Mouse (Mus musculus) right cerebral cortex, postnatal 4 days (tissue): ENCODE results near the gene Cdhr4.

Experiments used
- DNase-seq: peaks from one replicate; pipeline ENCODE4 v3.0.0-alpha.2; 2022

The Cdhr4 gene

DNA sequence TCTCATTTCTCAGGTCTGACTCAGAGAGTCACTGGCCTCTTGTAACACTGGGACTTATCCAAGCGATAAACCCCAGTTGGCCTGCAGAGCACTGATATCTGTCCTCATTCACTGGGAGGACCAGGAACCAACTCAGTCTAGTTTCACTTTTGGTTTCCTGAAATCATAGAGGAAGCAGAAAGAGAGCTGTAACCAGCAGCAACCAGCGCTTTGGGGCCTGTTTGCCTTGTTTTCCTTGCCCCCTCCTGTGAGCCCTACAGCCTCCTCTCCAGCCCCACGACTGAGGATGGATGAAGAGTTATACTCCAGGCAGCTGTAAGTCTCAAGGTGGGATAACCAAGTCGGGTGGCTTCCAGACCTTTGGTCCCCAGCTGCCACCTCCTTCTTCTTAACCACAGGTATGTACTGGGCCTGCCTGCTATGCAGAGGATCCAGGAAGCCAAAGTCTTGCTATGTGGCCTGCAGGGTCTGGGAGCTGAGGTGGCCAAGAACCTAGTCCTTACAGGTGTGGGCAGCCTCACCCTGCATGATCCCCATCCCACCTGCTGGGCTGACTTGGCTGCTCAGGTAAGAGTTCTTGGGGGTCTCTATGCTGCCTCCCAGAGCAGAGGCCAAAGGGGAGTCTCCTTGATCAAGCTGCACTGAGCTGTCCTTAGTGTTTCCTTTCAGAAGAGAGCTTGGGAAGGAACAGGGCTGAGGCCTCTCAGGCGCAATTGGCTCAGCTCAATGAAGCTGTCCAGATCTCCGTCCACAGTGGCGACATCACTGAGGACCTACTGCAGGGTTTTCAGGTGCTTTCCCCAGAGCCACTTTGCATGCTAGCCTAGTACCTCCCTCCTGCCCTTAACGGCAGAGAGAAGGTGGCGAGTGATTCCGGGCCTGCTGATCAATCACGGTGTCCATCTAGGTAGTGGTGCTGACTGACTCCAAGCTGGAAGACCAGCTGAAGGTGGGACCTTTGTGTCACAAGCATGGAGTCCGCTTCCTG is 16.6 kb upstream of the Cdhr4 start, which contains the start of gene Uba7:
Uba7 (plus strand) TSS at position 107 of the 988 bp plus-strand sequence.
- no peak for DNase-seq

DNA sequence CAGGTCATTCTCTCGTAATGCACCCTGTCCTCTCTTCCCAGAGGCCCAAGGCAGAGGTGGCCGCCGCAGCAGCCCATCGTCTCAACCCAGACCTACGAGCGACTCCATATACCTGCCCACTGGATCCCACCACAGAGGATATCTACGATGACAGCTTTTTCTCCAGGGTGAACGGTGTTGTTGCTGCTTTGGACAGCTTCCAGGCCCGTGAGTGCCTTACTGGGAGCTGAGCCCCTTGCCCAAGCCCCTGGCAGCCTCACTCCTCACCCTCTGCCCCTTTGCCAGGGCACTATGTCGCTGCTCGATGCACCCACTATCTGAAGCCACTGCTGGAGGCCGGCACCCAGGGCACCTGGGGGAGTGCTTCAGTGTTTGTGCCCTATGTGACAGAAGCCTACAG is 13.5 kb upstream of the Cdhr4 start:
- DNase-seq = no peak

DNA sequence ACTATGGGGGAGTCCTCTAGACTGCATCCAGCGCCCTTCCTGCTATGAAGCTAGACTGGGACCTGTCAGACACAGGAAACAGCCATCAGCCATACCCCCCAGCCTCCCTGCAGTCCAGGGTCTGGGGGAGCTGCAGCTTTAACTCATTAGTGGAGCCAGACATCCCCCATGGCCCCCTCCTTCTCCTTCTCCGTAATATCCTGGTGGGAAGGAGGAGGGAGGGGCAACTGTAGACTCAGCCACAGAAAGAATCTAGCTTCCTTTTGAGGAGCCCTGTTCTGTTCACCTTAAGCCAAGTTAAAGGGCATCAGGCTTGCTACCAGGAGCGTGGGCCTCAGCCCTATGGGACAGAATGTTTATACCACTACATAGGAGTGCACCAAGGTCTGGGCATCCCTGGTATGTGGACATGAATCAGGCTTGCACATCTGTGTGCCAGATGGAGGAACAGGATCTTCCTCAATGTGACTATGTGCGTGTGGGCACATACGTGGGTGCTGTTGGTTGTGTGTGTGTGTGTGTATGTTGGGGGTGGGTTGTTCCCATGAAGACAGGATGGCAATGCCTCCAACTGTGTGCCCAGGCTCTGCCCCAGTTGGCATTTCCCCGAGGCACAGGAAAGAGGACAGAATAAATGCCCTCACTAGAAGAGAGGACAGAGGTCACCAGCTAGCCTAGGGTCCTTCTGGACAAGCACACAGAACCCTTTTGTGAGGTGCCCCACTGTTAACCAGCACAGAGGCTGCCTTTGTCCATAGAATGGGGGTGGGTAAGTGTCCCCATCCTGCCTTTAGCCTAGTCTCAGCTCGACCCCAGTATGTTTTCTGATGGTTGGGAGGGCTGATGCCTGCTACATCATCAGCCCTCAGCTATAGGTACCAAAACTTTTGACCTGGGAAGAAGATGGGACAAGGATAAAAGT is 10.4 kb upstream of the Cdhr4 start:
- no peak for DNase-seq

DNA sequence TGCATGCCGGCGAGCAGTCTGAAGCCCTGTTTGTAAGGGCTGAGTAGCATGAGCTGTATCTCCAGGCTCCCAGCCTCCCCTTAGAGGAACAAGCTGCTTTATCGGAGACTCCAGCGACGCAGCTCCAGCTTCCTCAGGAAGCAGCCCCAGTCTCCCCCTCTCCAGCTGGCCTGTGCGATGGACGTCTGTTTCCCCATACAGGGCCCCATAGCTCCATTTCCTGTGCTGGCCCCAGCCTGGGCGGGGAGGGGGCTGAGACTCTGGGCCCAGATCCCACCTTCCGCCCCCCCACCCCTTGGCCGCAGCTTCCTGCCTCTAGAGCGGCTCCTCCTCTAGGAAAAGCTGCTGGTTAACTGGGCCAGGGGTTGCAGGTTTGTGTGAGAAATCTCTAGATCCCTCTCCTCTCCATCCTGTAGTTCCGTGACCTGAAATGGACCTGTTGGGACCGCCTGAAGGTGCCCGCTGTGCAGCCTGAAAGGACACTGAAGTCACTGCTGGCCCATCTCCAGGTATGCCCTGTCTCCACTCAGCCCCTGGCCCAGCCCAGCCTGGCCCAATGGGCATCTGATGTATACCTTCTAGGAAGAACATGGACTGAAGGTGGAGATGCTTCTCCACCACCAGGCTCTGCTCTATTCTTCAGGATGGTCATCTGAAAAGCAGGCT is 9.5 kb upstream of the Cdhr4 start, which contains the start of gene Gm20661:
Gm20661 (plus strand) TSS at position 378 of the 666 bp plus-strand sequence.
- DNase-seq = no peak

DNA sequence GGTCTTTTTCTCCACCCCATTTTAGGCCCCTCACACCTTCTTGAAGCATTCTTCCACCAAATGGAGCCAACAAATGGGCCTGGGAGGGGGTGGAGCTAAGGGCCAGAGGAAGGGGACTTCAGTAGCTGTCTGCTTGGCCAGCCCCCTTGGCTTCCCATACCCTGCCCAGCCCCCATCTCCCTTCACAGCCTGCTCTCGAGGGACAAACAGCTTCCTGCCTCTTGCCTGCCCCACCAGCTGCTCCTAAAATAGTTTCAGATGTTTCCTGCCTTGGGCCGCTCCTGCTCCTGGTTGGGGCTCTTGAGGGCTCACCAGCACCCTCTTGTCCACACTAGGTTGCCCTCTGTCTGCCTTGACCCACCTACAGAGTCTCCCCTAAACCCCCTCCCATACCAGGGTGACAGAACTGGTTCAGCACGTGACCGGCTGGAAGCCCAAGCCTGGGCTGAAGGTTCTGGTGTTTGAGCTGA is 8.8 kb upstream of the Cdhr4 start:
- peak; percentile 29 for DNase-seq

DNA sequence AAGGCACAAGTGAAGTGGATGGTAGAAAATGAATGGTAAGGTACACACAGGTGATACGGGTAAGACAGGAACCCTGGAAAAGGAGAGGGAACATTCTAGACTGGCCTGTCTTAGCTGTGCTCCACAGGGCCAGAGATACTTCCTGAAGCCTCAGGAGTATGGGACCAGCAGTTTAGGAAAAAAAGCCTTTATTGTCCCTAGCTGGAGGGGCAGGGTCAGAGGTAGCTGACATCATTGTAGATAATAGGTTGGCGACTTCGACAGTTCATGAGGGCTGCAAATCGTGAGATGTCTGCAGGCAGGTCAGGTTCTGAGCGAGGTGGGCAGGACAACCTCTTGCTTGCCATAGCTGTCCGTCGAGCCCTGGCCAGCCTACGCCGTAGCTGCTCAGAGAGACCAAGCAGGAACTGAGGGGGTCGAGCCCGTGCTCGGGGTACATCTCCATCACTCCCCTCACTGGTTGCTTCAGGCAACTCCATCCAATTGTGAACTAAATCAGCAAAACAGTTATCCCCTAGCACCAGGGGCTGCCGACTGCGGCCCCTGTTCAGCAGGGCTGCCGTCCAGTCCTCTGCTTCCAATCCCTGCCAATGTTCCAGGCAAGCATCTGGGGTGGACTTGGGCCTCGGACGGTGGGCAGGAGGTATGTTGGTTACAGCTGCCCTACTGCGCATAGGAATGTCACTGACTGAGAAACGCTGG is 8.1 kb upstream of the Cdhr4 start:
- DNase-seq = no peak

DNA sequence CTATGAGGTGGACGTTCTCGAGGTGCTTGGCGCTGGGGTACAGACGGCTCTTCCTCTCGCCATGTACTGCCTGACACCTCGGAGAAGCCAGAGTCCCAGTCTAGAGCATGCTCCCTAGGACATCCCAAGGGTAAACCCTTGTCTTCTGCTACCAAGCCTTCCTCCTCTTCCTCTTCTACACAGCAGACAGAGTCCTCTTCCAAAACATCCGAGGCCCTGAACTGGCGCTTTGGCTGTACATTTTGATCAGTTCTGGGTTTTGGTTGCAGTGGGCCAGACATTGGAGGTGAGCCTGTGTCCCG is 7.6 kb upstream of the Cdhr4 start:
- DNase-seq = no peak

DNA sequence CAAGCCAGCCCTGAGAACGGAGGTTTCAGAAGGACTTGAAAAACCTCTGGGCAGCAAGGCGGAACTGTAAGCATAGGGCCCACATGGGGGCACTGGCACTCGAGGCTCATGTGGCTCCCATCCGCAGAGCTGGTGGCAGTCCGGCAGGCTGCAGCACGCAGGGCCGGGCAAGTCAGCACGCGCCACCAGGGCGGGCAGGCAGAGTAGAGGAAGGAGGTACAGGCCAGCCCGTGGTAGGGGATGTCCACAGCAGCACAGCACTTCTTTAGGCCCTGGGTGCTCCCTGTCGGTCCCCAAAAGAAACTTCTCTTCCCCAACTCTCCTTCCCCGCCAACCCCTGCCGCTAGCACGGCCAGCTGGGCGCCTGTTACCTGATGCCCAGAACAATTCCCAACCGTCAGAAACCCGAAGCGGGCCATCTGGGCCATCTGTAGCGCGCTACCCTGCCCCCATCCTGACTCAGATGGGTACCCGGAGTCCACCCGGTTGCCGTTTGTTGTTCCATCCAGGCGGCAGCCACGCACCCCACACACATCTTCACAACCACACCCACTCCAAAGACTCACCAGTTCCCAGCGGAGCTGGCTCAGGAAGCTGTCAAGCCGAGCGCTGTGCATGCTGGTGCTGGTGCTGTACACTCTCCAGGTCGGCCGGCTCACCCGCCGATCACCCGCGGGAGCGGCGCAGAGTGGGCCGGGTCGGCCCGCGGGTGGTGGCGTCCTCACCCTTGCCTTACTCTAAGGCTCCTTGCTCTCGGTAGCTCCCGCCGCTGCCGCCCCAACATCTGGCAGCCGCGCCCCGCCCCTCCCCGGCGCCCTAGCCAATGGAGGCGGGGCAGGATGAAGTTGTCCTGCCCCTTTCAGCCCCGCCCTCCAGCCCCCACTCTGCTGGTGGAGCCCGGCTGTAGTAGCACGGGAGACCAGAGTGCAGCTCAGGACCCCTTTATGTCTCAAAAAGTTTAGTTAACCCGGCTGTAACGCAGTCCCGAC is 6.9 kb upstream of the Cdhr4 start, which contains the start of gene Inka1:
Inka1 (minus strand) TSS at position 749 of the 989 bp plus-strand sequence.
- peak; percentile 70 for DNase-seq

DNA sequence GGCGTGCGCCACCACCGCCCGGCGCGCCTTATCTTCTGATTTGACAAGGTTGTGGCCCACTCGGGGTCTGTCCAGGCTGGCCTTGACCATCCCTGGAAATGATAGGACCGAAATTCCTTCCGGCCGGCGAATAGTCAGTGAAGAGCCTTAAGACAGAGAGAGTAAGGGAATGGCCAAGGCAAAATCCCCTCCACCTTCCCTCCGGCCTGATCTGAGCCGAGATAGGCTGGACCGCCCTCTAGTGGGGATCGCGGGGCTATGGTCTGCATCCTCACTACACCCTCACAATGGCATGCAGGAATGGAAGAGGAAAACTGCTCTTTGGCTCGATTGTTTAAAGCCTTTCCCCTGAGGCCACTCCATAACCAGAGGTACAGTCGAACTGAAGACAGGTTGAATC is 5.9 kb upstream of the Cdhr4 start:
- peak; percentile 79 for DNase-seq

DNA sequence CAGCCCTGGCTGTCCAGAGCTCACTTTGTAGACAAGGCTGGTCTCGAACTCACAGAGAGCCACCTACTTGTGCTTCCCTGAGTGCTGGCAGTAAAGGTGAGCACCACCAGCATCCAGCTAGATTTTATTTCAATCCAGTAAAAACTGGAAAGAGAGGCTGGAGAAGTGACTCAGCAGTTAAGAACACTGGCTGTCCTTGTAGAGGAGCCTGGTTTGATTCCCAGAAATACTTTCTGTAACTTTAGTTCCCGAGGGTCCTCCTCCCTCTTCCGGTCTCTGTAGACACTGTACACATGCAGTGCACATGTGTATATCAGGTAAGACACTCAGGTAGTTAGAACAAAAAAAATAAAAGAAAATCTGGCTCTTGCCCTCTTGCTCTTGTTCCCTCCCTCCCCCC is 4.3 kb upstream of the Cdhr4 start:
- DNase-seq = no peak

DNA sequence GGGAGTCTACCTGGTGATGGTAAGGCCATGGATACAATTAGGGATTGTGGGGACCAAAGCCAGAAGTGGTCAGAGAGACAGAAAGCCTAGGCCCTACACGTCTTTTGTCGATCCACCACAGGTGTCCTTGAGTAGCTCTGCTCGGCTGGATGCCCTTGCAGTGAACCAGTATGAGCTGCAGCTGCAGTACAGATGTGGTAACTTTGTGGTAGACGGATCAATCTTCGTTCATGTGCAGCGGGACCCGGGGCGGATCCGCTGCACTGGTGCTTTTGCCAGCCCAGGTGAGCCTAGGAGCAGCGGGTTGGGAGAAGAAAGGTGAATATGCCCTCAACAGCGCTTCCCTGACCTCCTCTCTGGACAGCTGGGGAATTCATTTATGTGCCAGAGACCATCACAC is 716 bp downstream of the Cdhr4 start:
- DNase-seq = no peak

DNA sequence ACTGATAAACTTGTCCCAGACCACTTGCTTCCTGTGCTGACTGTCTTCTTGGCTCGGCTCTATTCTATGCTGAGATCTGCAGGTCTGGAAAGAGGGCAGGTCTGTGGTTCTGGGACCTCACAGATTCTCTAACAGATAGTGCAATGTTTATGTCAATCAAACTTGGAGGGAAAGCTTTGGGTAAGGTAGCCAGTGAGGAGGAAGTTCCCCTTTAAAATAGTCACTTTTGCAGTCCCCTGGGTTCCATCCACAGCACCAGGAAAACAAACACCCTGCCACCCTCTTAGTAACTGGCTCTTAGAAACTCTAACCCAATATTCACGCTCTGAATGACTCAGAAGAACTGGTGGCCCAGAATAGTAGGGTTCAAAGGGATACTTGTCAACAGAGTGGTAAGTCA is 2.2 kb downstream of the Cdhr4 start:
- no peak for DNase-seq

DNA sequence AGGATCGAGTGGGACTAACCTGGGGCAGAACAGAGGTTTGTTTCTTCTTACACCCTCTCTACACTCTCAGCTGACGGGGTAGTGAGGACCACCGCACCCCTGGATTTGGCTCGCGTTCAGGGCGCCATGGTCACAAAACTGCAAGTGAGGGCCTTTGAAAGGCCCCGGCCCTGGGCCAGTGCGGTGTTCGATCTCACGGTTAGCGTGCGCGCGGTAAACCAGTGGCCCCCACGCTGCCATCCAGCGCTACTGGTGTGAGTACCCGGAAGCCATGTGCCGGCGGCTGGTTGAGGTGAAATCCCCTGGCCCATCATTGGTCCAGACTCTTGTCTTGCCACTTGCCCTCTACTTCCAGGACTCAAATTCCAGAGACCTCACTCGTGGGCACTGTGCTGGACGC is 3.2 kb downstream of the Cdhr4 start:
- DNase-seq = no peak

DNA sequence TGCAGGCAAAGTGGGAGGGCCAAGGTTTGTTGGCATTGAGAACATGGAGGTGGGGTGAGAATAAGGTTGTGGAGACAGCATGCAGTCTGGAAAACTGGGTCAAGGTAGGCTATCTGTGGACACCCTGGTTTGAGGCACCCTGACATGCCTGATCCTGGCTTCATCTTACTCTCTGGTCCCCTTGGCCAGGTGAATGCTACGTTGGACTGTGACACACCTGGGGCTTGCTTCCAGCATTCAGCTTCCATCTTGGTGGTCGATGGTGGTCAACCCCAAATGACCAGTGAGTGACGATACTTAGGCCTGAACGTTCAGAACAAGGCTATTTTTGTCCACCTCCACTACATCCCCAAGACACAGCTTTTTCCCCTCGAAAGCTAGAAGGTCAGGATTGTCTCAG is 3.8 kb downstream of the Cdhr4 start, which contains the start of gene Gm20662:
Gm20662 (plus strand) TSS at position 301 of the 400 bp plus-strand sequence.
- no peak for DNase-seq

DNA sequence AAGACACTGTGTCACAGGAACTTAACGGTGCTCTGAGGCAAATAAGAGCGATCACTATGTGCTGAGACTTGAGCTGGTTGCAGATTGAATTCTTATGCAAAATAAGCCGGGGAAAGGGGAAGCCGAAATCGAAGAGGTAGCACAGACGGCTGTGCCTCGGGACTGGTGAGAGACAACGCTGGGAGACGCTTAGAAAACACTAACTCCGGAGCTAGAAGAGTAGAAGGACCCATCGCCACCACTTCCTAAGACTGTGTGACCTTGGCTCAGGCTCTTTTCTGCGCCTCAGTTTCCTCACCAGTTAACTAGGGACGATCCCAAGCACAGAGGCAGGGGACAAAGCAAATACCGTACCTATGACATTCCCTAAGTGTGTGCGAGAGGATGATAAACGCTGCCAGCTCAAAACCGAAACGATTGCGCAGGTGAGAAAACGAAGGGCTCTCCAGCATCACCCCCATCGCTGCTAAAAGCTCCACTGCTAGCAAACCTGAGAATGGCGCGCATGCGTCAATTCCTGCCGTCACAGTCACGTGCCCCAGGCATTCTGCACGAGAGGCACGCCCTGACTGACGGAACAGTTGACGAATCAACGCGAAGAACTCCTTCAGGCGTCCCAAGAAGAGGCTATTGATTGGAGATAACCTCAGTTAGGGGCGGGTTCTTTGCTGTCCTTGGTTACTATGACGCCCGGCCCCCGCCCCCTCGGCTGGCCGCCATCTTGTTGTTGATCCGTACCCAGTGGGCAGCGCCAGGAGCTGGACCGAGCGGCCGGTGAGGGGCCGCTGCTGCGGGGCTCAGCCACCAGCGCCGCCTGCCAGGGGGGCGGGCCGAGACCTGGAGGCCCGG is 9.8 kb downstream of the Cdhr4 start, which contains the start of gene Ip6k1:
Ip6k1 (plus strand) TSS at position 580 of the 849 bp plus-strand sequence.
- peak; percentile 100 for DNase-seq

DNA sequence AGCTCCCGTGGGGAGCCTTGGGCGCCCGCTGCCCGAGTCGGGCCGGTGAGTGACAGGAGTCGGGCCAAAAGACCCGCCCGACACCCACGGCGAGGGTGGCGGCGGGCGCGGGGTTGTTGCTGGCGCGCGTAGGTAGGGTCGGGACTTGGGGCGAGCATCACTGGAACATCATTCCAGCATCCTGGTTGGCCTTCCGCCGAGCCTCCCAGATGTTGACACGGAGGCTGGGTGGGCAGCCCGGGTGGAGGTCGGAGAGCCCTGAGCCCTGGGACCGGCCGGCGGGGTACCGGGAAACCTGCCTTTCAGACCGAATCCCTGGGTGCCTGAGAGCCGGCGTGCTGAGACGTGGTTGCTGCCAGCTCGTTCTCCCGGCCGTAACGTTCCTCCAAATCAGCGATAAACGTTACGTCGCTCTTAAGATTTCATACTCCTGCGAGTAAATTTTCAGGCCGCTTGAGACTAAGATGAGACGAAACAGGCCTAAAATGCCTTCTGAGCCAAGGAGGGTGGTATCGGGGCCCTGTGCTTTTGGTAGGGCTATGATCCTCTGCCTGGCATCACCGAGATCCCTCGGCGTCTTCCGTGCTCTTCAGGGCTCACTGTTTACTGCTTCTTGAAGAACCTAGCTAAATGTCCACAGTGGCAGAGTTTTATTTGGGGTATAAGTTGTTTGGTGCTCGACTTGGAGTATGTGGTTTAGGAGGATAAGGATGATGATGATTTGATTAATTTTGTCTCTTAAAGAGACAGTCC is 10.7 kb downstream of the Cdhr4 start:
- DNase-seq = peak; percentile 55

DNA sequence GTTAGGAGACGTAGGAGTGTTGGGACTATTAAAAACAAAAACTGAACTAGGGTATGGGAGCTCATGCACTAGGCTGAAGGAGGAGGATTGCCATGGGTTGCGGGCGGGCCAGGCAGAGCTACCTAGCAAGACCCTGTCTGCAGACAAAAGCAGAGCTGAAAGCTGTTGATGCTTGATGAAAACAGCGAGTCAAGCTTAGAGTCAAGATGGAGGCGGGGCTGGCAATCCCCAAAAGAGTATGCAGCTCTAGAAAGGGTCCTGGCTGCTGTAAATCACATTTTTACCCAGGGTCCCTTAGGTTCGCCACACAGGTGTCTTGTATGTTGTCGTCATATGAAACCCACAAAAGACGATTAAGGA is 11.2 kb downstream of the Cdhr4 start:
- peak; percentile 13 for DNase-seq

DNA sequence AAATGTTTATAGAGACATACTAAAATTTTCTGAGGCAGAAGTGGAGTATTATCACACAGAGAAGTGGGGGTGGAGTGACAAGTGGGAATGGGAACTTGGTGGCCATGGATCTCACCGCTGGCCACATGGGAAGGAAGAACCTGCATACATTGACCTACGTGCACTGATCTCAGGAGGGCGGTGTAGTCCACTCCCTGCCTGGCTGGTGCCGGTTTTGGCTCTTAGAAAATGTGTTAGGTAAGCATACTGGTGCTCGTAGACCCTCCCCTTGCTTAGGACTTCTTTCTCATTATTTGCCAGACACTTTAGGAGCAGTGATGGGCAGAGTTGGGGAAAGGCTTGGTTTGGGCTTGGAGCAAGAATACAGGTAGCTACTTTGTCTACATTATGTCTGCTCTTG is 15.7 kb downstream of the Cdhr4 start:
- no peak for DNase-seq

DNA sequence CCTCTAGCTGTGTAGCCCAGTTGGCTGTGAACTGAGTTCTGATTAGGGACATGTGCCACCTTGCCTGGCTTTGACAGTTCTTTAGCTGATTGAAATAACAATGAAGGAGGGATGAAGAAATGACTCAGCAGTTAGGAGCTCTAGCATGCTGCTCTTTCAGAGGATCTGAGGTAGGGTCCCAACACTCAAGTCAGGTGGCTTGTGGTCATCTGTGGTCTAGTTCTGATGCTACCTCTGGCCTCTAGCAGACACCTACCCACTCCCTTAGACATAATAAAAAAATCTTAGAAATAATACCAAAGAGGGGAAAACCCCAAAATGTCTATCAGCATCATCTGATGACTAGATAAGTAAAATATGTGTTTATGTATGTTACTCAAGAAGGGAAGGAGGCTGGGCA is 18.1 kb downstream of the Cdhr4 start:
- no peak for DNase-seq
